Mouse (Mus musculus) heart, embryonic 11.5 days (tissue): ENCODE data around the gene Tead1. TPM values are rescaled to one million over a fixed set of nuclear protein-coding genes. Genes with fewer than 3 reads are reported as not detected.

ENCODE experiments used
- ATAC-seq: fragments of 200-750 bp; cut with Nextera tagmentation; replicated peaks from 2 replicates; pipeline ENCODE4 v1.8.0; 2017; ENCODE audit warnings: moderate library complexity; ENCODE audit not compliant: insufficient number of reproducible peaks, low FRiP score, low TSS enrichment
- H3K27ac ChIP-seq: fragments of 300-500 bp; sonication (generic); 2 replicates; pipeline ENCODE4 v1.5.1; 2014; ENCODE audit warnings: mild to moderate bottlenecking, low read depth, low read length
- H3K27me3 ChIP-seq: fragments of 300-500 bp; sonication (generic); 2 replicates; pipeline ENCODE4 v1.6.1; 2014; ENCODE audit warnings: mild to moderate bottlenecking, low read length, mixed read lengths; ENCODE audit not compliant: control insufficient read depth, insufficient read depth
- H3K36me3 ChIP-seq: fragments of 300-500 bp; sonication (generic); 2 replicates; pipeline ENCODE4 v1.6.1; 2014; ENCODE audit warnings: mild to moderate bottlenecking, low read length, moderate library complexity, mixed read lengths; ENCODE audit not compliant: control insufficient read depth, insufficient read depth
- H3K4me1 ChIP-seq: fragments of 300-500 bp; sonication (generic); 2 replicates; pipeline ENCODE4 v1.6.1; 2014; ENCODE audit warnings: low read length; ENCODE audit not compliant: control insufficient read depth, insufficient read depth
- H3K4me2 ChIP-seq: fragments of 300-500 bp; sonication (generic); 2 replicates; pipeline ENCODE4 v1.6.1; 2014; ENCODE audit warnings: mild to moderate bottlenecking, moderate library complexity
- H3K4me3 ChIP-seq: fragments of 300-500 bp; sonication (generic); 2 replicates; pipeline ENCODE4 v1.5.1; 2014; ENCODE audit warnings: low read depth, low read length
- H3K9ac ChIP-seq: fragments of 300-500 bp; sonication (generic); 2 replicates; pipeline ENCODE4 v1.6.1; 2014; ENCODE audit warnings: mild to moderate bottlenecking, low read depth, low read length, moderate library complexity
- H3K9me3 ChIP-seq: fragments of 300-500 bp; sonication (generic); replicated peaks from 2 replicates; pipeline ENCODE4 v1.6.1; 2016; ENCODE audit warnings: low read length; ENCODE audit not compliant: control insufficient read depth
- WGBS: fragments of 180-500 bp; shearing (Covaris S2); extraction: QIAGEN DNeasy Blood & Tissue Kit; methylation state at CpG from one replicate; pipeline ENCODE4 v1.1.7; 2014; ENCODE audit not compliant: insufficient replicate concordance; 5-methylcytosine and 5-hydroxymethylcytosine counted together
- polyA plus RNA-seq: library from polyadenylated mRNA; unstranded; fragments of >200 nt; fragmentation: Nextera tagmentation; extraction: Ambion mirVana; gene quantifications from 2 replicates; pipeline ENCODE4 v1.2.1, GENCODE M21; 2014

The Tead1 gene
- polyA plus RNA-seq, 1 experiment from 2014 or later, result 35.5 TPM

GRCm38 (mm10) chr7:112693566-112693965, 14.4 kb downstream of the Tead1 start:
- Histone ChIP-seq H3K4me3 (no peak overlapping the region), H3K27me3 (no peaks in the 10 kb centered on the region), H3K4me2 (no peak overlapping the region), H3K9ac (no peak overlapping the region), H3K27ac (no peak overlapping the region), H3K9me3 (no peaks in the 10 kb centered on the region), H3K4me1 (peaks cover 90% of the 10 kb centered on the region), H3K36me3 (no peaks in the 10 kb centered on the region)
- WGBS, result 76% methylated on average over 10 of the region's 10 CpGs
- no peak for ATAC-seq

- 24% methylated on average over 4 of the region's 4 CpGs for WGBS
- ATAC-seq, result no peak
- Histone ChIP-seq H3K4me1 (peaks cover 82% of the 10 kb centered on the region), H3K9me3 (no peaks in the 10 kb centered on the region), H3K9ac (no peak overlapping the region), H3K4me3 (no peak overlapping the region), H3K36me3 (no peaks in the 10 kb centered on the region), H3K27ac (peak overlapping the region; percentile 87), H3K27me3 (no peaks in the 10 kb centered on the region), H3K4me2 (peak overlapping the region; percentile 1; the same call in 1 of the 2 replicates)
These were observed 17.7 kb downstream of the Tead1 start for GRCm38 (mm10) chr7:112696777-112697161.

- Histone ChIP-seq H3K4me2 (peak overlapping the region; percentile 45), H3K4me1 (peaks cover 77% of the 10 kb centered on the region), H3K27me3 (no peaks in the 10 kb centered on the region), H3K9me3 (no peaks in the 10 kb centered on the region), H3K27ac (peak overlapping the region; percentile 87), H3K9ac (peak overlapping the region; percentile 54), H3K4me3 (no peak overlapping the region), H3K36me3 (no peaks in the 10 kb centered on the region)
- peak; percentile 60; the same call in 1 of the 2 replicates for ATAC-seq
- WGBS, result 10% methylated on average over 10 of the region's 10 CpGs
These were observed 18.2 kb downstream of the Tead1 start for GRCm38 (mm10) chr7:112697162-112697841.

- peaks cover 60% of the 10 kb centered on the region for H3K4me1 ChIP-seq
- H3K27ac ChIP-seq, result no peak overlapping the region; the same call in 1 of the 2 replicates
- H3K4me2 ChIP-seq, result no peak overlapping the region
- no peaks in the 10 kb centered on the region for H3K9me3 ChIP-seq
- no peak overlapping the region for H3K4me3 ChIP-seq
- H3K9ac ChIP-seq, result no peak overlapping the region; the same call in 1 of the 2 replicates
- no peak for ATAC-seq
- no peaks in the 10 kb centered on the region for H3K27me3 ChIP-seq
- no peaks in the 10 kb centered on the region for H3K36me3 ChIP-seq
- WGBS, result 52% methylated on average over 5 of the region's 5 CpGs
These were observed 21.0 kb downstream of the Tead1 start for GRCm38 (mm10) chr7:112700082-112700481.

- Histone ChIP-seq H3K27me3 (no peaks in the 10 kb centered on the region), H3K4me1 (peaks cover 41% of the 10 kb centered on the region), H3K27ac (no peak overlapping the region), H3K9ac (no peak overlapping the region), H3K4me3 (no peak overlapping the region), H3K36me3 (no peaks in the 10 kb centered on the region), H3K9me3 (no peaks in the 10 kb centered on the region), H3K4me2 (no peak overlapping the region)
- no peak for ATAC-seq
- WGBS, result 64% methylated on average over 4 of the region's 4 CpGs
These were observed 24.2 kb downstream of the Tead1 start for GRCm38 (mm10) chr7:112703341-112703740.

GRCm38 (mm10) chr7:112705870-112706269, 26.8 kb downstream of the Tead1 start:
- Histone ChIP-seq H3K9ac (no peak overlapping the region), H3K27me3 (no peaks in the 10 kb centered on the region), H3K9me3 (no peaks in the 10 kb centered on the region), H3K27ac (no peak overlapping the region), H3K36me3 (no peaks in the 10 kb centered on the region), H3K4me1 (peaks cover 42% of the 10 kb centered on the region), H3K4me3 (no peak overlapping the region), H3K4me2 (no peak overlapping the region)
- ATAC-seq, result no peak
- WGBS, result 64% methylated on average over 9 of the region's 9 CpGs

- no peak overlapping the region for H3K4me2 ChIP-seq
- H3K27ac ChIP-seq, result no peak overlapping the region
- H3K4me1 ChIP-seq, result peaks cover 47% of the 10 kb centered on the region
- H3K36me3 ChIP-seq, result no peaks in the 10 kb centered on the region
- 65% methylated on average over 3 of the region's 4 CpGs for WGBS
- H3K9ac ChIP-seq, result no peak overlapping the region
- H3K9me3 ChIP-seq, result no peaks in the 10 kb centered on the region
- H3K4me3 ChIP-seq, result no peak overlapping the region
- no peak for ATAC-seq
- no peaks in the 10 kb centered on the region for H3K27me3 ChIP-seq
These were observed 27.6 kb downstream of the Tead1 start for GRCm38 (mm10) chr7:112706756-112707155.

GRCm38 (mm10) chr7:112710409-112711107, 31.4 kb downstream of the Tead1 start:
- Histone ChIP-seq H3K4me2 (no peak overlapping the region), H3K4me3 (no peak overlapping the region), H3K27ac (no peak overlapping the region), H3K36me3 (no peaks in the 10 kb centered on the region), H3K4me1 (peaks cover 64% of the 10 kb centered on the region), H3K27me3 (no peaks in the 10 kb centered on the region), H3K9me3 (no peaks in the 10 kb centered on the region), H3K9ac (no peak overlapping the region)
- no peak; the same call in 1 of the 2 replicates for ATAC-seq
- WGBS, result 69% methylated on average over 7 of the region's 7 CpGs
